Mouse (Mus musculus) embryonic facial prominence, embryonic 12.5 days (tissue): ENCODE data around the gene Mterf1b. TPM values are rescaled to one million over a fixed set of nuclear protein-coding genes. Genes with fewer than 3 reads are reported as not detected.
A peak's percentile ranks its signal among the peaks of the same experiment; 100 is the strongest.
"Not testable (repeated sequence)": the region's sequence is repeated elsewhere in the genome, so short reads cannot be mapped to it uniquely, and the experiment has no call there.

Experiments
- ATAC-seq: fragments of 200-750 bp; cut with Nextera tagmentation; 2 replicates; pipeline ENCODE4 v1.8.0; 2017; ENCODE audit not compliant: insufficient number of reproducible peaks, insufficient read depth, low FRiP score, low TSS enrichment
- H3K27ac ChIP-seq: fragments of 300-500 bp; sonication (generic); 2 replicates; pipeline ENCODE4 v1.5.1; 2016; ENCODE audit warnings: mild to moderate bottlenecking
- H3K27me3 ChIP-seq: fragments of 300-500 bp; sonication (generic); 2 replicates; pipeline ENCODE4 v1.6.1; 2016; ENCODE audit warnings: mild to moderate bottlenecking, moderate library complexity
- H3K36me3 ChIP-seq: fragments of 300-500 bp; sonication (generic); 2 replicates; pipeline ENCODE4 v1.6.1; 2016; ENCODE audit warnings: mild to moderate bottlenecking
- H3K4me1 ChIP-seq: fragments of 300-500 bp; sonication (generic); 2 replicates; pipeline ENCODE4 v1.6.1; 2016
- H3K4me2 ChIP-seq: fragments of 300-500 bp; sonication (generic); replicated peaks from 2 replicates; pipeline ENCODE4 v1.6.1; 2016; ENCODE audit warnings: mild to moderate bottlenecking, moderate library complexity
- H3K4me3 ChIP-seq: fragments of 300-500 bp; sonication (generic); 2 replicates; pipeline ENCODE4 v1.5.1; 2016; ENCODE audit warnings: mild to moderate bottlenecking
- H3K9ac ChIP-seq: fragments of 300-500 bp; sonication (generic); 2 replicates; pipeline ENCODE4 v1.6.1; 2016; ENCODE audit warnings: mild to moderate bottlenecking, moderate library complexity
- H3K9me3 ChIP-seq: fragments of 300-500 bp; sonication (generic); 2 replicates; pipeline ENCODE4 v1.6.1; 2016; ENCODE audit warnings: mild to moderate bottlenecking, moderate library complexity
- WGBS: fragments of 180-500 bp; shearing (Covaris S2); methylation state at CpG from one replicate; pipeline ENCODE4 v1.1.7; 2016; 5-methylcytosine and 5-hydroxymethylcytosine counted together
- polyA plus RNA-seq: library from polyadenylated mRNA; unstranded; fragments of >200 nt; fragmentation: Nextera tagmentation; extraction: Ambion mirVana; gene quantifications from 2 replicates; pipeline ENCODE4 v1.2.1, GENCODE M21; 2016

Mterf1b gene
- polyA plus RNA-seq, 1 experiment from 2014 or later = 3.9 TPM

DNA sequence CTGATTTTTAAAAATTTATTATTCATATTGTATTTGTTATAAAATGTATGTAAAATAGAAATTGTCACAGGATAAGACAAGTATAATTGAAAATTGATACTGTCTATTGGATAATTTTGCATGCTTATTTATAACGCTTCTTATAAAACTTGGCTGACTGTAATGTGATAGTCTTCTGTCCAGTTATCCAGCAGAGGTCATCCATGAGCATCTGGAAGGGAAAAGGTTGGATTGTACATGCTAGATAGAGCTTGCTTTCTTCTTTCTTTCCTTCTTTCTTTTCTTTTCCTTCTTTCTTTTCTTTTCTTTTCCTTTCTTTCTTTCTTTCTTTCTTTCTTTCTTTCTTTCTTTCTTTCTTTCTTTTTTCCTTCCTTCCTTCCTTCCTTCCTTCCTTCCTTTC, 2.0 kb downstream of the Mterf1b start:
- no peaks in the 10 kb centered on the region for H3K4me1 ChIP-seq
- no peak for ATAC-seq
- WGBS = 53% methylated on average over 1 of the region's 1 CpGs
- no peak overlapping the region for H3K9ac ChIP-seq
- H3K27me3 ChIP-seq = no peaks in the 10 kb centered on the region
- H3K4me3 ChIP-seq = no peak overlapping the region
- H3K4me2 ChIP-seq = no peak overlapping the region
- no peak overlapping the region for H3K27ac ChIP-seq
- no peaks in the 10 kb centered on the region for H3K36me3 ChIP-seq
- H3K9me3 ChIP-seq = no peaks in the 10 kb centered on the region

DNA sequence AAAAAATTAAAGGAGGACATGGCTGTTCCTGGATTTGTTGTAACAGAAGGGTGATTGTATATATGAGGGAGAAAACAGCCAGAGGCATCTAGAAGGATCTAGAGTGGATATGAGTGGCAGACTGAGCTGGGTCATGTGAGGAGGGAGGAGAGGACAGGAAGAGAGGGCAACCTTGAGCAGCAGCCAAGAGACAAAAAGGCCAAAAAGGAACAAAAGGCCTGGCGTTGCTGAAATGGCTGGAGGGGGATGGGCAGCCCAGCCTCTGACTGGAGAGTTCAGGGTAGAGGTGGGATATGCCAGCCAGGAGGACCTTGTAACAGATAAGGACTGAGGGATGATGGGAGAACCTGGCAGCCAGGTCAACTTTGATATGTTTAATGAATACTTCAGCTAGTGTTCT, 2.9 kb downstream of the Mterf1b start:
- 73% methylated on average over 1 of the region's 1 CpGs for WGBS
- no peaks in the 10 kb centered on the region for H3K9me3 ChIP-seq
- no peaks in the 10 kb centered on the region for H3K4me1 ChIP-seq
- no peak for ATAC-seq
- H3K36me3 ChIP-seq = no peaks in the 10 kb centered on the region
- no peaks in the 10 kb centered on the region for H3K27me3 ChIP-seq
- no peak overlapping the region for H3K4me3 ChIP-seq
- H3K9ac ChIP-seq = no peak overlapping the region
- H3K27ac ChIP-seq = no peak overlapping the region
- no peak overlapping the region for H3K4me2 ChIP-seq

DNA sequence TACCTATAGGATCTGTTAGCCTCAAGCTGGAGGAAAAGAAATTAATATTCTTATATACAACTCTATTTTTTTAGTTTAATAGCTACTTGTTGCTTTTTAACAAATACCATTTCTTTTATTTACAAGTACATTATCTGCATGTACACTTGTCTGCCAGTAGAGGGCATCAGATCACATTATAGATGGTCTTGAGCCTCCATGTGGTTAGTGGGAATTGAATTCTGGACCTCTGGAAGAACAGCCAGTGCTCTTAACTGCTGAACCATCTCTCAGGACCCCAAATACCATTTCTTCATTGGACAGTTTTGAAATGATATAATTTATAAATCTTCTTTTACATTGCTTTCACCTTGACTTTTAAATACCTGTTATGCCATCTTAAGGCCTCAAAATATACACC, 9.2 kb downstream of the Mterf1b start:
- no peak overlapping the region for H3K4me3 ChIP-seq
- no peak for ATAC-seq
- no peak overlapping the region for H3K9ac ChIP-seq
- H3K4me2 ChIP-seq = no peak overlapping the region
- no peak overlapping the region for H3K27ac ChIP-seq
- H3K36me3 ChIP-seq = no peaks in the 10 kb centered on the region
- no peaks in the 10 kb centered on the region for H3K27me3 ChIP-seq
- no peaks in the 10 kb centered on the region for H3K4me1 ChIP-seq
- H3K9me3 ChIP-seq = no peaks in the 10 kb centered on the region

DNA sequence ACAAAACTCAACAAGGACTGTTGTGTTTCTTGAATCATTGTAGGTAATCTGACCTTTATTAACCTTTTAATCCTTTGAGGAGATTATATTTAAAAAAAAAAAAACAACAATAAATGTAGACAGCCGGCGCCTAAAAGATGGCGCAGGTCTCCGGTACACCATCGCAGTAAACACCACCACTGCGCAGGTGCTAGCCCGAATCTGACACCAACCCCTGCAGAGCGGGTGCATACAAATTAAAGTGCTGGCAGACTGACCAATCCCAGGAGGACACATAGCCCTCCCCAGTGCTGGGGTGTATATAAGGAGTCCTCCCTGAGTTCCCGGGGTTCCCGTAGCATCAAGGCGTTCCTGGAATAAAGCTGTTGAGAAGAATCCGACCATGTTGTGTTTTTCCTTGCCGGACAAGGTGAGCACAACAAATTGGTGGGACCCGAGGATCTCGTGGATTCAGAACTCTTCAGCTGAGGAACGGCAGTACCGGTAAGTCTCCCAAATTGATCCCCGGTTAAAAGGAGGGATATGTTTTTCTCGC, 10.2 kb downstream of the Mterf1b start:
- H3K4me3 ChIP-seq, H3K4me2 ChIP-seq, H3K27ac ChIP-seq, H3K36me3 ChIP-seq, H3K4me1 ChIP-seq, H3K27me3 ChIP-seq, H3K9me3 ChIP-seq, ATAC-seq, H3K9ac ChIP-seq: not testable (repeated sequence)
- WGBS = 95% methylated on average over 19 of the region's 19 CpGs

DNA sequence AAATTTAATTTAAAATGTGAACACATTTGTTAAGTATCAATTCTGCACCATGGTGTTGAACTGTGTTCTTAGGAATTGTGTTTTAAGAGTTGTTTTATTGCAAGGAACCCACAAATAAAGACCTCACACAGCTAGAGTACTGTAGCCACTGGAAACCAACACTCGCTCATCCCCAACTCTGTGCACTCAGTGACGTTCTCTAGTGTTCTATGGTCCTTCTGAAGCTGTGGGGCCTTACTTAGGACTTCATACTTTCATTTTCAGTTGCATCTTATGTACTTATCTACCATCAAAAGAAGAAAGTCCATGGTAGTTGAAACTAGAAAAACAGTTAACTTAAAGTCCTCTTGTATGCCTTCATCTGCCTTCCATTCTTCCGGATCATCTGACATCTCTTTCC, 17.9 kb downstream of the Mterf1b start:
- not testable (repeated sequence) for H3K27ac ChIP-seq, H3K9me3 ChIP-seq, H3K27me3 ChIP-seq, H3K4me2 ChIP-seq, H3K9ac ChIP-seq, H3K36me3 ChIP-seq, H3K4me1 ChIP-seq, H3K4me3 ChIP-seq, ATAC-seq
- 89% methylated on average over 3 of the region's 3 CpGs for WGBS

DNA sequence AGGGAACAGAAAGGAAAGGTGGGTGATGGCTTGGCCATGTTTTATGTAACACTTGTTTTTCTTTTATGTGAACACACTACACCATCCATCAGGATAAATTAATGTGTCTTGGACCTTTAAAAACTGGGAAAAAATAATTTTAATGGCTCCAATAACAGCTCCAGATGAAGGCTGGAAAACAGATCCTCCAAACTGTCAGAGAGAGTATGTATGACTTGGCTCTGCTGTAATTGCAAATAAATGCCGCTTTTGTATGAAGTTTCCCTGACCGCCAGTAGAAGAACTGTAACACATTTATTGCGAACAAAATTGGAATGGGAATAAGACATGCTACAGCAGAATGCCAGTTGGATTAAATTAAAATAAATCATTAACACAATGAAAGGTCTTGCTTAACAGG, 29.1 kb downstream of the Mterf1b start:
- no peaks in the 10 kb centered on the region for H3K4me1 ChIP-seq
- no peak overlapping the region for H3K27ac ChIP-seq
- no peak overlapping the region for H3K4me3 ChIP-seq
- H3K4me2 ChIP-seq = no peak overlapping the region
- ATAC-seq = no peak
- WGBS = 74% methylated on average over 3 of the region's 3 CpGs
- no peaks in the 10 kb centered on the region for H3K9me3 ChIP-seq
- no peak overlapping the region for H3K9ac ChIP-seq
- H3K36me3 ChIP-seq = no peaks in the 10 kb centered on the region
- H3K27me3 ChIP-seq = no peaks in the 10 kb centered on the region

DNA sequence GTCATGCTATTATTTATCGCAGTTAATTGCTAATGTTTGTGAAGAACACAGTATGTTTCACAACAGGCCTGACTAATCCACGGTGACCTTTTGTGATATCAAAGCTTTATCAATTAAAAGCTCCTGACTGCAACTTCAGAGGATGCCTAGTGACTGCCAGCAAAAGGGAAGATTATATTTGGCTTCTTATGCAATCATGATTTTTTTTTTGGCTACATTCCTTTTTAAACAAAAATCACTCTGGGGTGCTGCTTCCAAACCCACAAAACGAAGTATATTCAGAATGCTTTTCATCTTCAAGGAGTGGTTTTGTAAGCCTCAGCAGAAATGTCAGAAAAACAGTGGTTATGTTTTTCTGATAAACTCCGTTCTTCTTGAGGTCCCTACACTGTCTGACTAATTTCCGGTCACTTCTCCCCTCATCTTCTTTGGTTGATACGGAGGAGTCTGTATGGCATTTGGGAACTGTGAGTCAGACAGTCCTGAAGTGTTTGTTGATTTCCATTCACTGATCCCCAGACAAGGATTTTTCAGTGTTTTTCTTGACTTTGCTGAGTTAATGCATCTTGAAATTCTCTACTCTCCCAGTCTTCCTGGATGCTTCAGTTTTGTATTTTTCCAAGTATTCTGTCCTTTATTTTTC, 29.9 kb downstream of the Mterf1b start:
- 78% methylated on average over 6 of the region's 6 CpGs for WGBS
- no peak for ATAC-seq
- Histone ChIP-seq H3K27ac (no peak overlapping the region), H3K9ac (no peak overlapping the region), H3K4me3 (no peak overlapping the region), H3K9me3 (no peaks in the 10 kb centered on the region), H3K4me2 (no peak overlapping the region), H3K36me3 (no peaks in the 10 kb centered on the region), H3K4me1 (no peaks in the 10 kb centered on the region), H3K27me3 (no peaks in the 10 kb centered on the region)

DNA sequence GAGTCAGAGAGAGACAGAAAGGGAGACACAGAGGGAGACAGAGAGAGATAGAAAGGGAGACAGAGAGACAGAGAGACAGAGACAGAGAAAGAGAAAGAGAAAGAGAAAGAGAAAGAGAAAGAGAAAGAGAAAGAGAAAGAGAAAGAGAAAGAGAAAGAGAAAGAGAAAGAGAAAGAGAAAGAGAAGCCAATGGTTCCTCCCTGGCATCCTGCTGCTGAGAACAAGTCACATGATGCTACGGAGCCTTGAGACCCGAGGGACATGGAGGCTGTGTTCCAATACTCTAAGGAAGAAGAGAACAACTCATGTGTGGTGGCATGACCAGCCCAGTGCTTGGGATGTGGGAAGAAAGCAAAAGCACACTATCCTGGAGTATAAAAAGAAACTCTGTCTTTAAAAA, 40.0 kb downstream of the Mterf1b start:
- no peaks in the 10 kb centered on the region for H3K36me3 ChIP-seq
- 79% methylated on average over 2 of the region's 2 CpGs for WGBS
- H3K4me3 ChIP-seq = no peak overlapping the region
- H3K4me2 ChIP-seq = no peak overlapping the region
- H3K27me3 ChIP-seq = no peaks in the 10 kb centered on the region
- no peaks in the 10 kb centered on the region for H3K4me1 ChIP-seq
- no peak overlapping the region for H3K9ac ChIP-seq
- H3K27ac ChIP-seq = no peak overlapping the region
- ATAC-seq = no peak
- H3K9me3 ChIP-seq = no peaks in the 10 kb centered on the region

DNA sequence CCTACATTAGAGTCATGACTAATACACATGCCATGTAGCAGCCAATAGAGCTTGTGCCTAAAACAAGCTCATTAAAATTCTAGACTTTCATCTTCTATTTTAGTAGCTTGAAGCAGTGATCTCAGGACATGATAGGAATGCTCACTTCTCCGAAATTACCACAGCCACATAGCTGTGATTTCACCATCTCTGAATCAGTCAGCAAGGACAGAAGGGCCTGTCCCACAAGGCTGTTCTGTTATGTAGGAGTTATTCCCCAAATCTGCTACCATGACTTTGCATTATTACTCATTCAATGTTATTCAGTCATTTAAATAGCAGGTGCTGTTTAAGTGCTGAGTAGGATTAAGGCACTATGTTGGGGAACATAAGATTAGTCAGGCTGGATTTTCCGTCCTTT, 42.3 kb downstream of the Mterf1b start:
- Histone ChIP-seq H3K4me1 (no peaks in the 10 kb centered on the region), H3K36me3 (no peaks in the 10 kb centered on the region), H3K27me3 (no peaks in the 10 kb centered on the region), H3K27ac (no peak overlapping the region), H3K9me3 (no peaks in the 10 kb centered on the region), H3K9ac (no peak overlapping the region), H3K4me3 (no peak overlapping the region), H3K4me2 (no peak overlapping the region)
- 73% methylated on average over 2 of the region's 2 CpGs for WGBS
- no peak for ATAC-seq

DNA sequence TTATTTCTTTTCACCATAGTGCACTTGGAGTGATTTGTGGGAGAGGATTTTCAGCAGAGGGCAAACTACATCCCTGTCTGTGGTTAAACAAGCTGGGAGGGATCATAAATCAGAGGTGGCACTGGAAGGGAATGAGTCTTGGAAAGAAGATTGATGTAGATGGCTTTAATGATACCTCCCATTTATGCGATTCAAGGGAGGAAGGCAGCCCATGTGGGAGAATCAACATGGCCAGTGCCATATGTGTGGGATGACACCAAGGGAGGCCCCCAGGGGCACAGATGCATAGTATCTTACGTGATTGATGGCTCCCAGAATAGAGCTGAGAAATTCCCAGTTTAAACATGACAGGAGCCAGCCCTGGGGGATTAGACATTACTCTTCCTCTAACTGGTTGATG, 48.0 kb downstream of the Mterf1b start:
- Histone ChIP-seq H3K4me3 (no peak overlapping the region), H3K9me3 (no peaks in the 10 kb centered on the region), H3K36me3 (no peaks in the 10 kb centered on the region), H3K27me3 (no peaks in the 10 kb centered on the region), H3K27ac (no peak overlapping the region), H3K4me2 (no peak overlapping the region), H3K9ac (no peak overlapping the region), H3K4me1 (0 out of 2 replicates have a peak, but pooled peaks cover 3% of the 10 kb centered on the region)
- ATAC-seq = no peak
- 81% methylated on average over 2 of the region's 2 CpGs for WGBS

DNA sequence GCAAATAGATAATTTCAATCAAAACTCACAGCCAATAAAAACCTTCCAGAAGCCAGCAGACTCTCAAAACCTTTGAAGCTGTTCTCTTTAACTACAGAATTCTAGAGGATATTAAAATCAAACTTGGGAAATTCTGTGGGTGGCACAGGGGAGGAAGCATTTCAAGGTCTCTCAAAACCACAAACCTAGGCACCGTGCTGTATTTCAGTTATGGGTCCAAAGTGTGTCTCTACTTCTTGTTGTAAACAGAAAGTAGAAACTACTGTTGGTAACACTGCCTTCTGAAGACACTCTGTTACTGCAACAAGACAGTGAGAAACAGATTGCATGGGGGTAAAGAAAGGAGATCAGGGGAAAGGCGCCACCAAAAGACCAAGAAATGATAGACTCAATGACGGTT, 52.8 kb downstream of the Mterf1b start:
- Histone ChIP-seq H3K9ac (no peak overlapping the region), H3K27ac (no peak overlapping the region), H3K36me3 (no peaks in the 10 kb centered on the region), H3K27me3 (no peaks in the 10 kb centered on the region), H3K4me3 (no peak overlapping the region), H3K9me3 (no peaks in the 10 kb centered on the region), H3K4me1 (peaks cover 3% of the 10 kb centered on the region), H3K4me2 (no peak overlapping the region)
- ATAC-seq = no peak
- WGBS = 82% methylated on average over 3 of the region's 3 CpGs

DNA sequence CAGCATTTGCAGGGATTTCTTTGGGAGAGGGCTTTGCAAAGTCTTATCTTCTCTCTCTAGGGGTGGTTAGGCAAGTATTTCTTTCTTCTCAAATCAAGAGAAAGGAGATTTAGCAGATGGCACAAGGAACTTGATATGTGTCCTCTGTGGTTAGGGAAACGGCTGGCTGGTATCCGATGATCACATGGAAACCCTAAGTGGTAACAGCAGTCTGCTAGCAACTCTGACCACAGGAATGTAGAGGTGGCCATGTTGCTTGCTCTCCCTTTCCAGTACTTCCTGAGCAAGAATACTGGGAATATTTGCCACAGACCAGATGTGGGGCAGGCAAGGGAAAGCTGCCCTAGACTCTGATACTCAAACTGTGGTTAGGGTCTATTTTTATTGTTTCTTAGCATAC, 53.9 kb downstream of the Mterf1b start:
- Histone ChIP-seq H3K27ac (0 out of 2 replicates have a peak overlapping the region, but pooled peaks have one; percentile 37), H3K9me3 (no peaks in the 10 kb centered on the region), H3K4me2 (no peak overlapping the region), H3K4me3 (no peak overlapping the region), H3K36me3 (no peaks in the 10 kb centered on the region), H3K27me3 (no peaks in the 10 kb centered on the region), H3K9ac (no peak overlapping the region), H3K4me1 (peaks cover 3% of the 10 kb centered on the region)
- no peak for ATAC-seq
- 14% methylated on average over 2 of the region's 2 CpGs for WGBS
